Mouse (Mus musculus): ENCODE measurements at regions not wholly inside any gene's neighbourhood (a gene's known extent, or its start where the extent isn't known, plus 50 kb on each side); places are given as distances from the start of the nearest gene placed in this dataset.

DNA sequence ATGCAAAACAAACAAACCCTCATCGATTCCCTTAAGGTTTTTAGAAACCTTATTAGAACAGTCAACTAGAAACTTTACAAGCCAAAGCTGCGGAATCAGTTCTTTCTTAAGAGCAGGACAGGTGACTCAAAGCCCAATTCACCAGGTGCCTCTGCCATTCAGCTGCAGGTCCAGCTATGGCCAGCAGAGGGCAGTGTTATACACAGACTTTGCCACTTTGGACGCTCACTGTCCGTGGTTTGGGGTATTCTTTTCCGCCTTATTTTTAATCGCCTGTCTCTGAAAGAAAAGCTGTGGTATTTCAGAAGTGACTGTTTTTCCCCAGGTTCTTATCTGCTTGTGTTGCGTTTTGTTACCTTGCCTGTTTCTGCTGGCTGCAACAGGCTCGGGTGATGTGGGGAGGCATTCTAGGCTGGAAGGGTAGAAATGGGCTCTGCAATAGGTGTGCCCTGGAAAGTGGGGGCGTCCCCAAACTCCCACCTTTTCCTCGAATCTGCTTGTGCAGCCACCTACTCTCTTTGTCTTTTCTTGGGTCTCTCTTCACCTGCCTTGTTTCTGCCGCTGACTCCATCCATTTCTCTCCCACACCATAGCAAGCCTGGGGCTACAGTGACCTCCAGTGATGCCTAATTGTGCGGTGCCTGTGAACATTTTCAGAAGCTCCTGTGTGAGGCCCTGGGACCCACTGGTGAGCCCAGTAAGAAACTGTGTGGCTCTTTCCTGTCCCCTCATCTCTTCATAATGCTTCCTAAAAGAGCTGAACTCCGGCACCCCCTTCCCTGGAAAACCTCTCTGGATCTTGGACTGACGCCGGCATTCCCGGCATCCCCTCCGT, 142.4 kb downstream of the Mtx3 start:
- DNase-seq, result peak; percentile 80

DNA sequence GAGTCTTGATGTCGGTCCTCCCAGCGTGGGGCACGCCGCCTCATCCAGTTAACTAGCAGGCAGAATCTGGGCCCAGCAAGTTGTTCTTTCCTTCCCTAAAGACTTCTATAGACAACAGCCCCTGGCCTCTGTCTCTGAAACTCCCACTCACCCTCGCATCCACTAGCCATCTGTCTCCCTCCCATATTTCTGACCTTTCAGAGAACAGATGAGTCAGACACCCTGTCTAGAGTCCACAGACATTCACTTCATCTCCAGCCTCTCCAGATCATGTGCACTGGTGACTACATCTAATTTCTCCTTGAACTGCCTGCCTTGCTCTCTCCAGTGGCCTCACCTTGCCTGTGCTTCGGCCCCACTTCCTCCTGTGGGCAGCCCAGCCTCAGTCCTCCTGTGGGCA, 143.1 kb downstream of the Mtx3 start:
- DNase-seq, result no peak

DNA sequence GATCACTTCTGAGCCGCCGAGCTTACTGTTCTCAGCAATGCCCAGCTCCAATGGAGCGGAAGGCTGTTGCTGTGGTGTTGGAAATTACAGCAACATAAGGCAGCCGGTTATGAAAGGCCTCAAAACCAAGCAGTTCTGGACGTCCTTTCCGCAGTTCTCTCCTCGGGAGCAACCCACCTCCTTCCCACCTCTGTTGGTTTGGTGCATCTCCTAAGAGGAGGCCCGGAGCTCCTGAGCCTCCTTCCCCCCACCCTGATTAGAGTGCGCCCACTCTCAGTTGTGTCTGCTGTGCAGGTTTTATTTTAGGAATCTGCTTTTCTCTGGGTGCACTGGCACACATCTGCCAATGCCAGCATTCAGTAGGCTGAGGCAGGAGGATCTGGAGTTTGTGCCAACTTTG, 144.0 kb downstream of the Mtx3 start:
- DNase-seq, result no peak

DNA sequence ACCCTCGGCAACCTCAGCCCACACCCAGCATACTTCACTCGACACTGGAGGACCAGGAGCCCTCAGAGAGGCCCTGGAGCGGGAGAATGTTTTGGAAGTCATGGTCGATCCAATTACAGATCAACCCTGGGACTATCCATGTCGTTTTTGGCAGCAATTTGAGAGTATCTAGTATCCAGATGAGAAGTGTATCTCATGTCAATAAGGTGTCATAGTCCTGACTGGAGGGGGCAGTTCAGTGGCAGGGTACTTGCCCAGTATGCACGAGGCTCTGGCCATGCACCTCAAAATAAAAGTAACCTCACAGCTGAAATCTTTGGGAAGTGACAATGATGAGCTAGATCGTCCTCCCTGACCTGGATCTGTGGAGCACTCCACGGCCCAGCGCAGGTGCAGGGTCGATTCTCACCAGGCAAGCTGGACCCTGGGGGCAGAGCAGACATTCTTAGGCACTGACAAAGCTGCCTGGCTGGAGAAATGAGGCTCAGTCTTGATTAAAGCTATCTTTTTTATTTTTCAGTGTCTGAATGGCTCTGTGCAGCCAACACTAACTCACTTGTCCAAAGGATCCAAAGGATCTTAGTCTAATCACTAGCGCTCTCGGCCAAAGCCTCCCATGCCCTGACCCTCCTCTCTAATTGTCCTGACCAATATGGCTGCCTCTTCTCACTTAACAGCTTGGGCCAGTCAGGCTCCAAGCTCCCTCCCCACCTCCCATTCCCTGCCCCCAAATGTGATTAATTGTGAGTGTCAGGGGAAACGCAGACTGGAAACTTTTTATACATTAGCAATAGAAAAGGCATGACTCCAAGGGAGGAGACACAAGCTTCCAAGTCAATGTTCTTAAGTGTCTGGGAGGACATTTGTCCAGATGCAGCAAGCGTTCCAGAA, 146.0 kb downstream of the Mtx3 start:
- DNase-seq, result no peak
